Mouse (Mus musculus) cerebellum, adult 18-20 months (tissue): Measurements from ENCODE around the gene Lyrm9.

Source experiments
- DNase-seq, 2 experiments: peaks; one replicate each; pipeline ENCODE4 v3.0.0; 2021

The Lyrm9 gene

GRCm38 (mm10) chr11:78826442-78827013, at the start of gene Lyrm9:
TSS of gene Lyrm9 (plus strand) at chr11:78826584.
- peak; percentile 93 to 99 for DNase-seq

- DNase-seq, result no peak
Measured at GRCm38 (mm10) chr11:78777851-78778680, 48.3 kb upstream of the Lyrm9 start.

GRCm38 (mm10) chr11:78780002-78780401, 46.4 kb upstream of the Lyrm9 start:
- no peak for DNase-seq

GRCm38 (mm10) chr11:78780571-78780970, 45.8 kb upstream of the Lyrm9 start:
- no peak for DNase-seq

- no peak for DNase-seq
Measured at GRCm38 (mm10) chr11:78782326-78782725, 44.1 kb upstream of the Lyrm9 start.

- DNase-seq, result no peak
Measured at GRCm38 (mm10) chr11:78782791-78783347, 43.5 kb upstream of the Lyrm9 start.

GRCm38 (mm10) chr11:78786013-78786431, 40.4 kb upstream of the Lyrm9 start:
- no peak for DNase-seq

- DNase-seq, result no peak
Measured at GRCm38 (mm10) chr11:78789370-78790060, 36.9 kb upstream of the Lyrm9 start.

GRCm38 (mm10) chr11:78791582-78791981, 34.8 kb upstream of the Lyrm9 start:
- peak in 1 of 2 experiments; percentile 11 for DNase-seq

GRCm38 (mm10) chr11:78792055-78792454, 34.3 kb upstream of the Lyrm9 start:
- no peak for DNase-seq

GRCm38 (mm10) chr11:78792465-78792864, 33.9 kb upstream of the Lyrm9 start:
- no peak for DNase-seq

- DNase-seq, result no peak
Measured at GRCm38 (mm10) chr11:78793116-78793515, 33.3 kb upstream of the Lyrm9 start.

- no peak for DNase-seq
Measured at GRCm38 (mm10) chr11:78796072-78796729, 30.2 kb upstream of the Lyrm9 start.

- no peak for DNase-seq
Measured at GRCm38 (mm10) chr11:78801094-78801493, 25.3 kb upstream of the Lyrm9 start.

GRCm38 (mm10) chr11:78803587-78804316, 22.6 kb upstream of the Lyrm9 start:
- DNase-seq, result peak; percentile 37 to 41

- no peak for DNase-seq
Measured at GRCm38 (mm10) chr11:78804551-78804950, 21.8 kb upstream of the Lyrm9 start.

- no peak for DNase-seq
Measured at GRCm38 (mm10) chr11:78805198-78805597, 21.2 kb upstream of the Lyrm9 start.

- no peak for DNase-seq
Measured at GRCm38 (mm10) chr11:78805691-78806137, 20.7 kb upstream of the Lyrm9 start.

- no peak for DNase-seq
Measured at GRCm38 (mm10) chr11:78807341-78808108, 18.9 kb upstream of the Lyrm9 start.

- no peak for DNase-seq
Measured at GRCm38 (mm10) chr11:78809398-78809797, 17.0 kb upstream of the Lyrm9 start.

GRCm38 (mm10) chr11:78814461-78814941, 11.9 kb upstream of the Lyrm9 start:
- DNase-seq, result no peak
